18 mouse cellular contexts compared by ENCODE assay signal in genomic region chr11:72566816-72567338, GRCm38 (mm10). TPM values are rescaled to one million over a fixed set of nuclear protein-coding genes. Genes with fewer than 3 reads are reported as not detected.
DNase-seq lines count a peak whose midpoint lies in the region; ATAC-seq and TF ChIP-seq lines count a peak whose summit lies in the region.
"Had no signal": no experiment of that assay in that cellular context is flagged by ENCODE, and none has a peak within 500 bp of the region (broad histone marks: within the 10 kb centered on the region; RNA-seq: fewer than 3 reads in every experiment).

No protein-coding gene starts in this region.

- H3K27ac ChIP-seq in kidney, postnatal 0 days, result no peak overlapping the region

- intact Hi-C loops in heart, postnatal 14 days (cut with DNase I), result no loop called here

- H3K27me3 ChIP-seq in kidney, postnatal 0 days (ENCODE audit: insufficient read depth, low read length), result no peaks in the 10 kb centered on the region

- ATAC-seq in kidney, postnatal 0 days (replicated peaks; ENCODE audit: low FRiP score, low read depth), result 0 out of 2 replicates have a peak, but pooled peaks have one; percentile 38
- ATAC-seq: inflammation-experienced regulatory T-cells, adult 6 months; midbrain, embryonic 16.5 days had no signal

- no peak overlapping the region for H3K9ac ChIP-seq in kidney, postnatal 0 days (ENCODE audit: low read depth, low read length)
- H3K9ac ChIP-seq: liver, postnatal 0 days had no signal

- no peaks in the 10 kb centered on the region for H3K9me3 ChIP-seq in kidney, postnatal 0 days (replicated peaks; ENCODE audit: low read length)

- TF ChIP-seq CTCF in kidney, postnatal 0 days (IDR thresholded peaks at IDR 0.05; ENCODE audit: low read depth), result no peak

- no peaks in the 10 kb centered on the region for H3K36me3 ChIP-seq in kidney, postnatal 0 days (ENCODE audit: insufficient read depth, low read length)

- H3K4me3 ChIP-seq in kidney, postnatal 0 days (replicated peaks; ENCODE audit: low read depth, low read length), result no peak overlapping the region

- 28% methylated on average over 10 of the region's 10 CpGs for WGBS in kidney, postnatal 0 days

- DNase-seq in kidney, postnatal 0 days (ENCODE audit: low spot score), result peak; percentile 65
- DNase-seq in kidney, adult 8-10 months, result no peak
- DNase-seq in frontal cortex, adult 2 months (ENCODE audit: extremely low spot score in 1 of 2, low spot score in 1 of 2), result peak; percentile 58 to 80
- peak; percentile 58 to 83 for DNase-seq in layer of hippocampus, postnatal 14 days (ENCODE audit: low spot score in 2 of 2)
- peak; percentile 80 to 83 for DNase-seq in right cerebral cortex, adult 2 months (ENCODE audit: low spot score in 2 of 2)
- no peak for DNase-seq in heart, postnatal 14 days
- no peak for DNase-seq in lung, postnatal 4 days
- DNase-seq in embryo, embryonic 10 days (ENCODE audit: low spot score), result no peak
- DNase-seq: cerebellum, adult 9-10 months; liver, postnatal 0 days; retina, postnatal 1 day had no signal

- no peaks in the 10 kb centered on the region for H3K4me1 ChIP-seq in kidney, postnatal 0 days (replicated peaks; ENCODE audit: insufficient read depth, low read length)

- no peak overlapping the region for H3K4me2 ChIP-seq in kidney, postnatal 0 days (ENCODE audit: low read length)

RNA-seq across cellular contexts. Expression of gene Spns3, which starts 16.6 kb away (rescaled TPM):
- polyA plus RNA-seq in kidney, postnatal 0 days (2015; fragmentation: Nextera tagmentation; extraction: Ambion mirVana), result 0.99 and 1.1 TPM in 2 replicates
- 0.54 and 0.71 TPM in 2 replicates for polyA plus RNA-seq in frontal cortex, adult 2 months (2012; rRNA removed)
- total RNA-seq in layer of hippocampus, postnatal 14 days (2021), result under 1 TPM; 0.23 to 0.38 TPM
- under 1 TPM in 1 of 2 experiments, not detected in 1; 0.10 TPM for total RNA-seq in heart, postnatal 14 days (2021)
- total RNA-seq: heart, postnatal 25 days had no signal
- polyA plus RNA-seq: C2C12; embryonic facial prominence, embryonic 11.5 days; forebrain, embryonic 11.5 days; midbrain, embryonic 16.5 days; stomach, embryonic 14.5 days had no signal

RNA-seq across cellular contexts. Expression of gene Ube2g1, which starts 40.2 kb away (rescaled TPM):
- 61.2 and 63.4 TPM in 2 replicates for polyA plus RNA-seq in kidney, postnatal 0 days (2015; fragmentation: Nextera tagmentation; extraction: Ambion mirVana)
- 38.2 and 39.7 TPM in 2 replicates for polyA plus RNA-seq in frontal cortex, adult 2 months (2012; rRNA removed)
- 10 to 100 TPM; 49.8 to 50.8 TPM for total RNA-seq in layer of hippocampus, postnatal 14 days (2021)
- 10 to 100 TPM; 54.9 to 60.6 TPM for total RNA-seq in heart, postnatal 14 days (2021)

Comparison
In these comparisons a context has a peak if more than half of its experiments do, and no peak if none do; other contexts are left out.
1. DNase-seq: peak in kidney, postnatal 0 days (single experiment), frontal cortex, adult 2 months (2 of 2), layer of hippocampus, postnatal 14 days (2 of 2) and right cerebral cortex, adult 2 months (2 of 2); none in kidney, adult 8-10 months (0 of 2), heart, postnatal 14 days (0 of 2), lung, postnatal 4 days (0 of 2) and embryo, embryonic 10 days (single experiment).